Mouse (Mus musculus) thymus, postnatal 4 days (tissue): ENCODE data around the gene Pde3a.

Experiments used
- DNase-seq: peaks from one replicate; pipeline ENCODE4 v3.0.0; 2021

Pde3a gene

GRCm38 (mm10) chr6:141405496-141405895 lies 156.4 kb downstream of the Pde3a start:
- no peak for DNase-seq

DNA sequence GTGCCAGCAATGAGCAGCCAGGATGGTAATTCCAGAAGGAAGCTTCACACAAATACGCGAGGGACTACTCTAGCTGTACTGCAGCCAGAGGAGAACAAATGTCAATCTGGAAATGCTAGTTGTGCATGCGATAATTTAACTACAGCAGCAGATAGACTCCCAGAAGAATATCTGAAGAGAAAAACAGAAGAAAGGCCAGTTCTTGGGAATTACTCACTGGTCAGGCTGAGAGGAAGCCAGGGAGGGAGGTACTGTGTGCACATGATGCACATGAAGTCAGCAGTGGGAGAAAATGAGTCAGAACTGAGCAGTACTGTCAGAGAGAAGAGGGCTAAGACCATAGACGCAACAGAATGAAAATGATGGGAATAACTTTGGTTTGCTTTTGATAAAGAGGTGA lies 159.7 kb downstream of the Pde3a start:
- DNase-seq = no peak

DNA sequence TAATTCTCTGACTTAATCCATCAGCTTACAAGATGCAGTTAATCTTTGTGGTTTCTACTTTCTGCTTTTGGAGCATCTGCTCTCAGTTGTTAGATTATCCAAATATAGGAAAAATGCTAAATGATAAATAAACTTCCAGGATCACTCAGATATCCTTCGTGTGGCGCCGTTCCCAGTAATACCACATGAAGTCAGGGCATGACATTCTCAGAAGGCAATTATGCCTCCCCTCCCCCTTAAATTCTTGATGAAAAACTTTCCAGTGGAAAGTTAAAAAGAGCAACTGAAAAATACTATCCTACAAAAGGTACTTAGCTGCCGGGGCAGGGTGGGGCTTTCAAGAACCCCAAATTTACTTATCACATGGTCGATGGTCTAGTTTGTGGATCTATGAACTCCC lies 161.8 kb downstream of the Pde3a start:
- no peak for DNase-seq

DNA sequence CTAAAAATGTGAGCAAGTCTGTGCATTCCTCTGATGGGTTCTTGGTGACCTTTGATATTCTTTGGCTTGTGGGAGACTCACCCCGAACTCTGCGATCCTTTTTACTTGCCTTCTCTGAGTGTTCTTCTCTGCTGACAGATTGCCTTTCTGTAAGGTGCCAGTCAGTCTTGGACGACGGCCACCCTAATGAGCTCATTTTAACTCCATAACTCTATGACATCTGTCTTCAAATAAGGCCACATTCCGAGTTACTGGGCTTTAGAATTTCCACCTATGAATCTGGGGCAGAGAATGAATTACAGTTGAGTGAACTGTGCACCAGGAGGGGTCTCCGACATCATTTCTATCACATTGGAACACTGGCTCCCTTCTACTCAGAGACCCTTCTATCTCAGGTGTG lies 176.0 kb downstream of the Pde3a start:
- DNase-seq = no peak

DNA sequence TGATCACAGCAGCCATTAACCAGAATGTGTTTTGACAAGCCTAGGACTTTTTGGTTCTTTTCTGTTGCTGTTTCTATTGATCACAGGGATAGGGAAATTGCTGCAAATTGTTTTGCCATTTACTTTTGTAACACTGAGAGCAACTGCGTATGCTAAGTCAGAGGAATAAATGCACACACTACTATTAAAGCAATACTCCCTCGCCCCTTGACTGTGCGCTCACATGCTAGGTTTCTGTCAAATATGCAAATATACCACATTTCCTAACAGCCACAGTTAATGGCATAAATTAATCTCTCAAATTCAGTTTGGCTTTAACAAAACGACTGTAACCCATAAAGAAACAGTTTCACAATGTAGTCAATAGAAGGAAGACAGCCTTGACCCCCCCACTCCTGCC lies 179.5 kb downstream of the Pde3a start:
- DNase-seq = no peak

DNA sequence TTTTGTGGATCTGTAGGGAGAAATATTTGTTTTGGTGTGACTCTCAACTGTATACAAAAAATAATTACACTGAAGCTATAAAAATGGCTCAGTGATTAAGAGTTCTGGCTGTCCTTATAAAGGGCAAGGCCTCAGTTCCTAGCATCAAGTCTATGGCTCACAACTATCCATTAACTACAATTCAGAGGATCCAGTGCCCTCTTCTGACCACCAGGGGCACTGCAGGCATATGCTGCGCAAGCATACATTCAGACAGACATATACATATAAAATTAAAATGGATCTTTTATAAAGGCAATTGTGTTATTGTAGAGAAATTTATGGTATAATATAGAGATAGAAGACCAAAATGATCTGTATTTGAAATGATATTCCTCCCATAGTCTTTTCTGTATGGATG lies 181.1 kb downstream of the Pde3a start:
- peak; percentile 27 for DNase-seq

DNA sequence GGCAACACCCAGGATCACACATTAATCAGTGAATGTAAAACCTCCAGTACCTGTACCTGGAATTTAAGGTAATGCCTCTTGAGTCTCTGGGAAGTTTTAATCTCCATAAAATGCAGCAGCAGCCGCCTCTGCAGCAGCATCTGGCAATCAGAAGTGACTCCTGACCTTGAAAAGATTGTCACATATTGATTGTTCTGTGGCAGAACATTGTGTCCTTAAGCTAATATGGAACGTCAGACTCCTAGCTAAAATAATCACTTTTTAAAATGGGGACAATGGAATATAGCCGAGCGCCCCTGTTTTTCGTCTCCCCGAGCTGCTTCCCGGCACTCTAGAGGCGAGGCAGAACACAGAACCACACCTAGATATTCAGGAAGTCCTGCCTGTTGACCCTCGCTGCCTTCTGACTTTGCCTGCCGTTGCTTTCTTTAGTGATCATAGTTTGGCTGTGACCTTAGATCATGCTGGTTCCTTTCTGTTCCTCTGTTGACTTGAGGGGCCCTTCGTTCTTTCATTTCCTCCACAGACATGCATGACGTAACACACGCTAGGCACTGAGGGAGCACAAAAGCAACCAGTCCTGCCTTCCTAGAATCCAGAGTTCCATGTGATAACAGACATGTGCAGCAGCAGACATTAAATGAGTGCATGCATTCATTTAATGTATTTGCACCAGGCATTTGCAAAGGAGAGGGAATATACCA lies 183.4 kb downstream of the Pde3a start:
- no peak for DNase-seq

- no peak for DNase-seq
These were observed 185.1 kb downstream of the Pde3a start for GRCm38 (mm10) chr6:141433917-141434756.

GRCm38 (mm10) chr6:141435160-141435559 lies 186.1 kb downstream of the Pde3a start:
- no peak for DNase-seq

- DNase-seq = no peak
These were observed 190.9 kb downstream of the Pde3a start for GRCm38 (mm10) chr6:141439965-141440364.

DNA sequence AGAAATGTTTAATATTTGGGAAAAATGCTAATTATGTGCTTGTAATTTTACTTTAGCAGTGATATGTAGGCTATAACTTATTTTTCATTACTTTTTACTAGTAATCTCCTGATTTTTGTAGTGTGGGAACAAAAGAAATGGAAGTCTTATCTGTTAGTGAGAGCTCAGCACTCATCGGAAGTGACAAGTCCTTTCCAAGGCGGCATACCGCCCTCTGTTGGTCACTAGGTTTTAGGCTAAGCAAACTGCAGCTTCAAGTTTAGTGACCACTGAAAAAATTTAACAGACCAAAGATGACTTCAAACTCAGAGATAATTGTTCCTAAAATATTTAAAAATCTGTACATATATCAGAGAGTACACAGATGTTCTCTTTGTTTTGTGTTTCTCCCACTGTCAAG lies 198.5 kb downstream of the Pde3a start:
- DNase-seq = peak; percentile 33

DNA sequence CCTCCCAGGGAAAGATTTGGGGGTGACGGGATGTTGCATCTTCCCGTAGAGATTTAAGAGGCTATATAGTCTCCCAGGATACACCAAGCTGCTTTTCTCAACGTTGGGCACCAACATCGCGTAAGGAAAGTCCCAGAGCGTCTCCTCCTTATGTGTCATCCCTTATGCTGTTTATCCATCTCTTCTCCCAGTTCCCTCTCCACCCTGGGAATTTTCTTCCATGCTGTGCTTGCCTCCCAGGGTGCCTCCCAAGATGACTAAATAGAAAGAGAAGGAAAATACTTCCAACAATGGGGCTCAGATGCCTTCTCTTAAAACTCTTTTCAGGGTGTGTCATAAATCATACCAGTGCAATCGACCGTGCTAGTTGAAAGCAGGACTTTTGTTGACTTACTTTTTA lies 199.8 kb downstream of the Pde3a start:
- no peak for DNase-seq

GRCm38 (mm10) chr6:141455335-141455734 lies 206.3 kb downstream of the Pde3a start:
- DNase-seq = no peak

- no peak for DNase-seq
These were observed 207.5 kb downstream of the Pde3a start for GRCm38 (mm10) chr6:141456591-141456990.

DNA sequence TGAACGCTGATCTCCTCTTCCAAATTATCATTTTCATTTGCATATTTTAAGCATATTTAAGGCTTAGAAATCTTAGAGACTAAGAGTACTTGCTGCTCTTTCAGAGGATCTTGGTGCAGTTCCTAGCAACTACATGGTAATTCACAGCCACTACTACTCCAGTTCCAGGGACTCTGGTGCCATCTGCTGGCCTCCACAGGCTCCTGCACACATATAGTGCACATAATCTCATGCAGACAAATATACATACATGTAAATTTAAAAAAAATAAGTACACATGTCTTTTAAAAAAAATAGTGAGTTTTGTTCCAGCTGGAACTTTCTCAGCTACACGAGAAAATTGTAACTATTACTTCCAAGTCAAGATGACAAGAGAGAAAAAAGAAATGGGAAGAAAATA lies 221.2 kb downstream of the Pde3a start:
- DNase-seq = no peak

- DNase-seq = no peak
These were observed 225.2 kb downstream of the Pde3a start for GRCm38 (mm10) chr6:141474223-141474622.

DNA sequence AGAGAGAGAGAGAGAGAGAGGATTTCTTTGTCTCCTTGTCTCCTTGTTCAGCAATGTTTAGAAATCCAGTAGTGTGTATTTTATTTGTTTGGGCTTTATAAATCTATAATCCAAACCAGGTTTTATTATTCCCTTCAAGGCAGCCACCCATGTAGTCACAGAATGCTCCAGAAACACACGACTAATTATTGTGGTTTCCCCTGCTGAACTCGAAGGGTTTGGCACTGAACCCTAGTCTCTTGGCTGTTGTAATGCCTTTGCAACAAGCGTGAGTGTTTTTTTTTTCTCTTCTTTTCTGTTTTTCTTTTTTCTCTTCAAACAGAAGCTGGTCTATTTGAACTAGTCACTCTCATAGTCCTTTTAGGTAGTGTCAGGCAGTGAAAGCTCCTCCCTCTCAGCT lies 225.6 kb downstream of the Pde3a start:
- DNase-seq = no peak

GRCm38 (mm10) chr6:141485302-141486021 lies 236.4 kb downstream of the Pde3a start:
- no peak for DNase-seq

- no peak for DNase-seq
These were observed 238.2 kb downstream of the Pde3a start for GRCm38 (mm10) chr6:141487266-141487665.

GRCm38 (mm10) chr6:141488619-141489018 lies 239.6 kb downstream of the Pde3a start:
- peak; percentile 64 for DNase-seq

GRCm38 (mm10) chr6:141494909-141495308 lies 245.8 kb downstream of the Pde3a start:
- no peak for DNase-seq

- no peak for DNase-seq
These were observed 246.8 kb downstream of the Pde3a start for GRCm38 (mm10) chr6:141495634-141496418.

DNA sequence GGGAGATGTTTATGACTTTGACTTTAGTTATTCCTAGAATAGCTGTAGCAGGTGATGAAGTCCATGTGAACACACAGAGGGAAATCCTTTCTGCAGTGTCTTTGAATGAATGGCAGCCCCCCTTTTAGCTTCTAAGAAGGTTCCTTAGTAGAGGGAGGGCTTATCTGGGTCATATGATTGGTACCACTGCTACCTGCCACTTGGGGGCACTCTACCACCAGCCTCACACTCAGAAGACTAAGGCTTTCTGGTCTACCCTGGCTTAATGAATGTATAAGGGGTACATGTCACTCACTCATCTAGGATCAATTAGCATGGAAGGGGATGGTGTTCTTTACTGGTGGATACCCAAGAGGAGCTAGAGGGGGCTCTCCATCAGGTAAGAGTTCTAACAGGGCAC lies 250.4 kb downstream of the Pde3a start:
- peak; percentile 12 for DNase-seq
